Mouse (Mus musculus) myocyte (in vitro differentiated cells): ENCODE measurements around the gene Kcne4.

Experiments
- E2F4 ChIP-seq: IDR thresholded peaks from one replicate; pipeline ENCODE4 v1.6.1; 2011; ENCODE audit warnings: mild to moderate bottlenecking, control low read depth, moderate library complexity; ENCODE audit not compliant: insufficient read depth
- MAX ChIP-seq: IDR thresholded peaks from one replicate; pipeline ENCODE4 v1.6.1; 2011; ENCODE audit warnings: low read depth, mild to moderate bottlenecking, control low read depth
- MYOD1 ChIP-seq, 3 experiments: IDR thresholded peaks; one replicate each; pipeline ENCODE4 v1.6.1; 2011; ENCODE audit warnings: control low read depth in 2 of 3, low read depth in 2 of 3, mild to moderate bottlenecking in 2 of 3, moderate library complexity in 1 of 3; ENCODE audit not compliant: insufficient read length in 2 of 3, control insufficient read depth in 1 of 3
- MYOG ChIP-seq, 3 experiments: IDR thresholded peaks; one replicate each; pipeline ENCODE4 v1.6.1; 2011; ENCODE audit warnings: control low read depth in 2 of 3, low read depth in 2 of 3, mild to moderate bottlenecking in 2 of 3; ENCODE audit not compliant: insufficient read length in 2 of 3, control insufficient read depth in 1 of 3, insufficient read depth in 1 of 3
- POLR2A ChIP-seq: IDR thresholded peaks from one replicate; pipeline ENCODE4 v1.6.1; 2011; ENCODE audit warnings: low read depth, mild to moderate bottlenecking, control low read depth, moderate library complexity; ENCODE audit not compliant: insufficient read length
- TCF12 ChIP-seq: IDR thresholded peaks from one replicate; pipeline ENCODE4 v1.6.1; 2011; ENCODE audit warnings: mild to moderate bottlenecking, control low read depth; ENCODE audit not compliant: poor library complexity, insufficient read depth, severe bottlenecking
- TCF3 ChIP-seq: IDR thresholded peaks from one replicate; pipeline ENCODE4 v1.6.1; 2011; ENCODE audit warnings: low read depth, control low read depth; ENCODE audit not compliant: insufficient read length
- USF1 ChIP-seq: IDR thresholded peaks from one replicate; pipeline ENCODE4 v1.6.1; 2011; ENCODE audit warnings: low read depth, mild to moderate bottlenecking, control low read depth, moderate library complexity

- TF ChIP-seq MYOD1 (IDR thresholded peaks at IDR 0.05; ENCODE audit: control insufficient read depth in 1 of 3, insufficient read length in 2 of 3, low read depth in 2 of 3) (no peak), POLR2A (no peak), E2F4 (no peak), MAX (no peak), TCF3 (no peak), USF1 (no peak), MYOG (IDR thresholded peaks at IDR 0.05; ENCODE audit: control insufficient read depth in 1 of 3, insufficient read depth in 1 of 3, insufficient read length in 2 of 3, low read depth in 2 of 3) (no peak), TCF12 (no peak)
Measured at GRCm38 (mm10) chr1:78862281-78862680, 45.7 kb downstream of the Kcne4 start.
